Mouse (Mus musculus) left cerebral cortex, postnatal 25 days (tissue): ENCODE data around the gene Olfr285. TPM values are rescaled to one million over a fixed set of nuclear protein-coding genes. Genes with fewer than 3 reads are reported as not detected.

ENCODE experiments used
- DNase-seq, 2 experiments: peaks; one replicate each; pipeline ENCODE4 v3.0.0; 2022; ENCODE audit warnings: low spot score in 2 of 2, mixed read lengths in 1 of 2
- intact Hi-C: fragments of 180-260 bp; cut with DNase I; formaldehyde crosslinking; loops from one replicate; pipeline ENCODE4 v1.15.1; 2025
- total RNA-seq, 2 experiments: library from RNA; stranded (reverse); gene quantifications; 2 replicates each; pipeline ENCODE4 v1.2.3; 2021

Olfr285 gene
- total RNA-seq: not detected

GRCm38 (mm10) chr15:98317177-98317724, at the start of gene Olfr285:
Gene Olfr285 (minus strand): TSS chr15:98317353.
- intact Hi-C loops: no loop called here
- DNase-seq: no peak

GRCm38 (mm10) chr15:98340887-98341286, 23.7 kb upstream of the Olfr285 start, which contains the start of gene Olfr284:
Gene Olfr284 (minus strand): TSS chr15:98340987.
- DNase-seq: no peak
- intact Hi-C loops: no loop called here

GRCm38 (mm10) chr15:98315703-98316102, 1.4 kb downstream of the Olfr285 start:
- intact Hi-C loops: no loop called here
- DNase-seq: no peak

- intact Hi-C loops: loop anchor here (5.0 to 10.0 kb wide), 2 partner anchors 114 to 201 kb away; partner anchors contain the start of genes Pfkm and Senp1
Observed at GRCm38 (mm10) chr15:98295628-98296551, 21.3 kb downstream of the Olfr285 start, which contains the start of gene Zfp641. Gene Zfp641 (minus strand): TSS chr15:98296161.

GRCm38 (mm10) chr15:98293651-98294050, 23.5 kb downstream of the Olfr285 start:
- intact Hi-C loops: loop anchor here (10.0 kb wide), 1 partner anchor 199 kb away; the partner anchor contains the start of genes Pfkm and Senp1
- no peak for DNase-seq

More at GRCm38 (mm10) chr15:98295628-98296551, 21.3 kb downstream of the Olfr285 start, which contains the start of gene Zfp641:
- DNase-seq: peak; percentile 51 to 65

GRCm38 (mm10) chr15:98288566-98288965, 28.6 kb downstream of the Olfr285 start:
- intact Hi-C loops: no loop called here
- no peak for DNase-seq

- intact Hi-C loops: no loop called here
- DNase-seq: peak in 1 of 2 experiments; percentile 24
Observed at GRCm38 (mm10) chr15:98286418-98286817, 30.7 kb downstream of the Olfr285 start.

Other genes starting within 250 kb of the Olfr285 start
- 100 to 1,000 TPM; 398 to 408 TPM for gene Pfkm, start 224.8 kb downstream of the Olfr285 start, total RNA-seq
- 10 to 100 TPM in 1 of 2 experiments, 1 to 10 TPM in 1; 9.6 to 12.5 TPM for gene Senp1, start 223.6 kb downstream of the Olfr285 start, total RNA-seq
- gene Asb8, start 151.7 kb downstream of the Olfr285 start, total RNA-seq: 10 to 100 TPM; 46.5 to 48.0 TPM
- 10 to 100 TPM; 18.8 to 21.1 TPM for gene Ccdc184, start 150.2 kb downstream of the Olfr285 start, total RNA-seq
- not detected for gene Olfr288, start 121.8 kb downstream of the Olfr285 start, total RNA-seq
- not detected for gene Gm44579, start 96.4 kb downstream of the Olfr285 start, total RNA-seq
- 1 to 10 TPM; 4.0 to 4.2 TPM for gene Olfr287, start 96.3 kb downstream of the Olfr285 start, total RNA-seq
- not detected for gene Olfr286, start 82.9 kb downstream of the Olfr285 start, total RNA-seq
- gene H1fnt, start 60.1 kb downstream of the Olfr285 start, total RNA-seq: not detected
- gene Zfp641, start 21.2 kb downstream of the Olfr285 start, total RNA-seq: 1 to 10 TPM; 5.6 to 5.7 TPM
- gene Olfr284, start 23.6 kb upstream of the Olfr285 start, total RNA-seq: not detected
- gene Olfr283, start 63.6 kb upstream of the Olfr285 start, total RNA-seq: not detected
- not detected for gene Olfr282, start 113.9 kb upstream of the Olfr285 start, total RNA-seq
- gene Olfr281, start 135.2 kb upstream of the Olfr285 start, total RNA-seq: not detected
- gene OR5BS1P, start 152.5 kb upstream of the Olfr285 start, total RNA-seq: not detected
- gene Lalba, start 165.4 kb upstream of the Olfr285 start, total RNA-seq: not detected
- gene Olfr279, start 175.0 kb upstream of the Olfr285 start, total RNA-seq: not detected
- gene Kansl2, start 216.9 kb upstream of the Olfr285 start, total RNA-seq: 10 to 100 TPM; 58.1 to 62.6 TPM